Mouse (Mus musculus): ENCODE data around the gene Iqschfp. TPM values are rescaled to one million over a fixed set of nuclear protein-coding genes. Genes with fewer than 3 reads are reported as not detected.

Iqschfp gene
- polyA plus RNA-seq, 1 experiment: 10.6 TPM

GRCm38 (mm10) chr3:68568716-68569115 lies 676.7 kb downstream of the Iqschfp start:
- Histone ChIP-seq H3K4me3 (ENCODE audit: insufficient read depth, low read length) (no peak overlapping the region), H3K27ac (ENCODE audit: insufficient read depth, low read length) (no peak overlapping the region), H3K4me1 (ENCODE audit: control insufficient read depth, insufficient read depth, low read length) (peaks cover 8% of the 10 kb centered on the region)
- no peak for TF ChIP-seq CTCF (IDR thresholded peaks at IDR 0.05; ENCODE audit: extremely low read depth, insufficient read depth, low read length)
- TF ChIP-seq POLR2A (IDR thresholded peaks at IDR 0.05; ENCODE audit: extremely low read depth, insufficient read depth, low read length): no peak

GRCm38 (mm10) chr3:68570319-68570718 lies 678.3 kb downstream of the Iqschfp start:
- no peak overlapping the region for H3K4me3 ChIP-seq (ENCODE audit: insufficient read depth, low read length)
- TF ChIP-seq CTCF (IDR thresholded peaks at IDR 0.05; ENCODE audit: extremely low read depth, insufficient read depth, low read length) (no peak), POLR2A (IDR thresholded peaks at IDR 0.05; ENCODE audit: extremely low read depth, insufficient read depth, low read length) (no peak)
- peak overlapping the region; percentile 23; the same call in 1 of the 2 replicates for H3K27ac ChIP-seq (ENCODE audit: insufficient read depth, low read length)
- peaks cover 4% of the 10 kb centered on the region; the same call in 1 of the 2 replicates for H3K4me1 ChIP-seq (ENCODE audit: control insufficient read depth, insufficient read depth, low read length)

GRCm38 (mm10) chr3:68572249-68573225 lies 680.5 kb downstream of the Iqschfp start:
- Histone ChIP-seq H3K4me1 (ENCODE audit: control insufficient read depth, insufficient read depth, low read length) (peaks cover 4% of the 10 kb centered on the region; the same call in 1 of the 2 replicates), H3K4me3 (ENCODE audit: insufficient read depth, low read length) (peak overlapping the region; percentile 73), H3K27ac (ENCODE audit: insufficient read depth, low read length) (peak overlapping the region; percentile 95)
- peak; percentile 97 for TF ChIP-seq POLR2A (IDR thresholded peaks at IDR 0.05; ENCODE audit: extremely low read depth, insufficient read depth, low read length)
- TF ChIP-seq CTCF (IDR thresholded peaks at IDR 0.05; ENCODE audit: extremely low read depth, insufficient read depth, low read length): no peak

GRCm38 (mm10) chr3:68573226-68573624 lies 681.2 kb downstream of the Iqschfp start:
- peak overlapping the region; percentile 73 for H3K4me3 ChIP-seq (ENCODE audit: insufficient read depth, low read length)
- TF ChIP-seq CTCF (IDR thresholded peaks at IDR 0.05; ENCODE audit: extremely low read depth, insufficient read depth, low read length) (no peak), POLR2A (IDR thresholded peaks at IDR 0.05; ENCODE audit: extremely low read depth, insufficient read depth, low read length) (no peak)
- peaks cover 4% of the 10 kb centered on the region for H3K4me1 ChIP-seq (ENCODE audit: control insufficient read depth, insufficient read depth, low read length)
- H3K27ac ChIP-seq (ENCODE audit: insufficient read depth, low read length): peak overlapping the region; percentile 95

- Histone ChIP-seq H3K4me3 (ENCODE audit: insufficient read depth, low read length) (peak overlapping the region; percentile 73), H3K4me1 (ENCODE audit: control insufficient read depth, insufficient read depth, low read length) (peaks cover 4% of the 10 kb centered on the region), H3K27ac (ENCODE audit: insufficient read depth, low read length) (peak overlapping the region; percentile 95; the same call in 1 of the 2 replicates)
- TF ChIP-seq POLR2A (IDR thresholded peaks at IDR 0.05; ENCODE audit: extremely low read depth, insufficient read depth, low read length) (no peak), CTCF (IDR thresholded peaks at IDR 0.05; ENCODE audit: extremely low read depth, insufficient read depth, low read length) (no peak)
Observed at GRCm38 (mm10) chr3:68574097-68574496, 682.1 kb downstream of the Iqschfp start.

- Histone ChIP-seq H3K4me1 (ENCODE audit: control insufficient read depth, insufficient read depth, low read length) (peaks cover 4% of the 10 kb centered on the region), H3K4me3 (ENCODE audit: insufficient read depth, low read length) (peak overlapping the region; percentile 73), H3K27ac (ENCODE audit: insufficient read depth, low read length) (peak overlapping the region; percentile 59; the same call in 1 of the 2 replicates)
- TF ChIP-seq CTCF (IDR thresholded peaks at IDR 0.05; ENCODE audit: extremely low read depth, insufficient read depth, low read length) (no peak), POLR2A (IDR thresholded peaks at IDR 0.05; ENCODE audit: extremely low read depth, insufficient read depth, low read length) (no peak)
Observed at GRCm38 (mm10) chr3:68574565-68574964, 682.5 kb downstream of the Iqschfp start.

GRCm38 (mm10) chr3:68575636-68576340 lies 683.8 kb downstream of the Iqschfp start:
- Histone ChIP-seq H3K4me1 (ENCODE audit: control insufficient read depth, insufficient read depth, low read length) (peaks cover 2% of the 10 kb centered on the region; the same call in 1 of the 2 replicates), H3K4me3 (ENCODE audit: insufficient read depth, low read length) (peak overlapping the region; percentile 73)

GRCm38 (mm10) chr3:68576431-68576830 lies 684.4 kb downstream of the Iqschfp start:
- H3K4me1 ChIP-seq (ENCODE audit: control insufficient read depth, insufficient read depth, low read length): peaks cover 2% of the 10 kb centered on the region; the same call in 1 of the 2 replicates
- H3K4me3 ChIP-seq (ENCODE audit: insufficient read depth, low read length): peak overlapping the region; percentile 73
- H3K27ac ChIP-seq (ENCODE audit: insufficient read depth, low read length): peak overlapping the region; percentile 81; the same call in 1 of the 2 replicates
- TF ChIP-seq CTCF (IDR thresholded peaks at IDR 0.05; ENCODE audit: extremely low read depth, insufficient read depth, low read length) (no peak), POLR2A (IDR thresholded peaks at IDR 0.05; ENCODE audit: extremely low read depth, insufficient read depth, low read length) (peak; percentile 60)

More at GRCm38 (mm10) chr3:68575636-68576340, 683.8 kb downstream of the Iqschfp start:
- peak overlapping the region; percentile 81 for H3K27ac ChIP-seq (ENCODE audit: insufficient read depth, low read length)
- TF ChIP-seq CTCF (IDR thresholded peaks at IDR 0.05; ENCODE audit: extremely low read depth, insufficient read depth, low read length): no peak
- peak; percentile 54; the same call in 1 of the 2 replicates for TF ChIP-seq POLR2A (IDR thresholded peaks at IDR 0.05; ENCODE audit: extremely low read depth, insufficient read depth, low read length)

- peaks cover 4% of the 10 kb centered on the region; the same call in 1 of the 2 replicates for H3K4me1 ChIP-seq (ENCODE audit: control insufficient read depth, insufficient read depth, low read length)
Observed at GRCm38 (mm10) chr3:68576948-68577347, 684.9 kb downstream of the Iqschfp start.

More at GRCm38 (mm10) chr3:68576948-68577347, 684.9 kb downstream of the Iqschfp start:
- Histone ChIP-seq H3K4me3 (ENCODE audit: insufficient read depth, low read length) (peak overlapping the region; percentile 73; the same call in 1 of the 2 replicates), H3K27ac (ENCODE audit: insufficient read depth, low read length) (0 out of 2 replicates have a peak overlapping the region, but pooled peaks have one; percentile 18)
- TF ChIP-seq CTCF (IDR thresholded peaks at IDR 0.05; ENCODE audit: extremely low read depth, insufficient read depth, low read length) (no peak), POLR2A (IDR thresholded peaks at IDR 0.05; ENCODE audit: extremely low read depth, insufficient read depth, low read length) (no peak)

All from cortical plate, adult 2 months (tissue).